17 mouse cellular contexts compared by ENCODE assay signal in the genomic region with DNA sequence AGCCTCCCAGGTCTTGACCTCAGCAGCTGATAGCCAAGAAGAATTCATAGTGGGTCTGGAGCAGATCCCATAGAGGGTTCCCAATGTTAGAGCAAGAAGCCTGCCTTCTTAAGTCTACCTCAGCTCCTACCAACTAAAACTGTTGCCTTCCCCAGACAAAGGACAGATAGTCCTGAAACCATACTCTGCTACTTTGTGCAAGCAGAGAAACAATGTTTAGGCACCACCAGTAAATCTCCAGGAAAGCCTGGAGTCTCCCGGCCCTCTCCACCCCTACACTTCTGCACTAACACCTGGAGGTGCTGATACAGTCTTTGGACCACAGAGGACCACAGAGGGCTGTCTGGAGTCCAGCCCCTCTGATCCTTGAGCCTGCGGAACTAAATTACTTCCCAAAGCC. TPM values are rescaled to one million over a fixed set of nuclear protein-coding genes. Genes with fewer than 3 reads are reported as not detected.
DNase-seq lines count a peak whose midpoint lies in the region; ATAC-seq and TF ChIP-seq lines count a peak whose summit lies in the region.
"Had no signal": no experiment of that assay in that cellular context is flagged by ENCODE, and none has a peak within 500 bp of the region (broad histone marks: within the 10 kb centered on the region; RNA-seq: fewer than 3 reads in every experiment).

No protein-coding gene starts in this region.

- H3K27me3 ChIP-seq in hindbrain, postnatal 0 days (ENCODE audit: insufficient read depth, low read length) = no peaks in the 10 kb centered on the region
- no peaks in the 10 kb centered on the region for H3K27me3 ChIP-seq in hindbrain, embryonic 12.5 days
- H3K27me3 ChIP-seq: heart, embryonic 15.5 days; kidney, embryonic 15.5 days; limb, embryonic 13.5 days; midbrain, embryonic 12.5 days had no signal

- no peaks in the 10 kb centered on the region for H3K9me3 ChIP-seq in hindbrain, postnatal 0 days (ENCODE audit: low read length)
- no peaks in the 10 kb centered on the region for H3K9me3 ChIP-seq in hindbrain, embryonic 12.5 days (replicated peaks)
- H3K9me3 ChIP-seq: heart, embryonic 15.5 days; kidney, embryonic 15.5 days had no signal

- H3K4me3 ChIP-seq in gastrocnemius, adult 2 months = no peak overlapping the region
- H3K4me3 ChIP-seq in hindbrain, postnatal 0 days (ENCODE audit: low read length) = no peak overlapping the region
- H3K4me3 ChIP-seq in hindbrain, embryonic 12.5 days = no peak overlapping the region
- H3K4me3 ChIP-seq: heart, embryonic 15.5 days; kidney, embryonic 15.5 days; limb, embryonic 13.5 days; midbrain, embryonic 12.5 days had no signal

- intact Hi-C loops in gastrocnemius, adult 2 months (cut with DNase I) = no loop called here
- intact Hi-C loops in gastrocnemius, postnatal 14 days (cut with DNase I; ENCODE audit: low total_unique reads) = no loop called here

- ATAC-seq in hindbrain, postnatal 0 days = no peak
- no peak for ATAC-seq in hindbrain, embryonic 12.5 days (ENCODE audit: low FRiP score)
- ATAC-seq: intestine, postnatal 0 days had no signal

- H3K27ac ChIP-seq in gastrocnemius, adult 2 months = peak overlapping the region; percentile 66
- H3K27ac ChIP-seq in hindbrain, postnatal 0 days = peak overlapping the region; percentile 37; the same call in 1 of the 2 replicates
- no peak overlapping the region for H3K27ac ChIP-seq in hindbrain, embryonic 12.5 days
- H3K27ac ChIP-seq: heart, embryonic 15.5 days; kidney, embryonic 15.5 days; limb, embryonic 13.5 days; liver, embryonic 14.5 days; midbrain, embryonic 12.5 days had no signal

- no peak for DNase-seq in gastrocnemius, adult 2 months
- no peak for DNase-seq in gastrocnemius, postnatal 14 days
- DNase-seq in hindbrain, postnatal 0 days (ENCODE audit: low spot score) = no peak
- peak; percentile 4 for DNase-seq in urinary bladder, adult 2 months (ENCODE audit: low spot score)
- no peak for DNase-seq in urinary bladder, postnatal 36 days (ENCODE audit: low spot score in 2 of 2)
- DNase-seq in adrenal gland, adult 2 months = no peak
- DNase-seq: B cell, adult 2 months; kidney, postnatal 4 days; spleen, adult 18-20 months; thymus, adult 2 months had no signal

- no peaks in the 10 kb centered on the region for H3K36me3 ChIP-seq in hindbrain, postnatal 0 days (ENCODE audit: insufficient read depth, low read length)
- H3K36me3 ChIP-seq in hindbrain, embryonic 12.5 days = peaks cover 10% of the 10 kb centered on the region

- no peaks in the 10 kb centered on the region for H3K4me1 ChIP-seq in hindbrain, postnatal 0 days (ENCODE audit: insufficient read depth, low read length)
- H3K4me1 ChIP-seq in hindbrain, embryonic 12.5 days = peaks cover 3% of the 10 kb centered on the region; the same call in 1 of the 2 replicates
- H3K4me1 ChIP-seq: kidney, embryonic 15.5 days had no signal

- TF ChIP-seq CTCF in gastrocnemius, adult 2 months (IDR thresholded peaks at IDR 0.05) = no peak
- TF ChIP-seq CTCF in hindbrain, postnatal 0 days (IDR thresholded peaks at IDR 0.05; ENCODE audit: low read depth) = no peak

- no peak overlapping the region for H3K4me2 ChIP-seq in hindbrain, postnatal 0 days (ENCODE audit: low read depth, low read length)
- H3K4me2 ChIP-seq in hindbrain, embryonic 12.5 days (replicated peaks) = no peak overlapping the region
- H3K4me2 ChIP-seq: heart, embryonic 15.5 days; kidney, embryonic 15.5 days; limb, embryonic 13.5 days; midbrain, embryonic 12.5 days had no signal

- H3K9ac ChIP-seq in hindbrain, postnatal 0 days (replicated peaks; ENCODE audit: low read length) = no peak overlapping the region
- no peak overlapping the region for H3K9ac ChIP-seq in hindbrain, embryonic 12.5 days
- H3K9ac ChIP-seq: heart, embryonic 15.5 days; kidney, embryonic 15.5 days; limb, embryonic 13.5 days; liver, embryonic 14.5 days; midbrain, embryonic 12.5 days had no signal

- WGBS in hindbrain, postnatal 0 days = 78% methylated on average over 2 of the region's 2 CpGs
- 96% methylated on average over 2 of the region's 2 CpGs for WGBS in hindbrain, embryonic 12.5 days

RNA-seq across cellular contexts. Expression of a gene that starts 12.5 kb away (rescaled TPM):
- total RNA-seq in gastrocnemius, adult 2 months (2021) = 1 to 10 TPM; 3.4 to 5.1 TPM
- 1 to 10 TPM; 1.9 to 2.3 TPM for total RNA-seq in gastrocnemius, postnatal 14 days (2021)
- 5.2 and 8.4 TPM in 2 replicates for total RNA-seq in hindbrain, postnatal 0 days (2014; rRNA removed)
- polyA plus RNA-seq in hindbrain, postnatal 0 days (2015; fragmentation: Nextera tagmentation; extraction: Ambion mirVana) = 3.2 and 3.4 TPM in 2 replicates
- polyA plus RNA-seq in hindbrain, embryonic 12.5 days (2016; fragmentation: Nextera tagmentation; extraction: Ambion mirVana) = 6.3 and 7.7 TPM in 2 replicates
- 9.2 TPM in 2 replicates for polyA plus RNA-seq in urinary bladder, adult 2 months (2012; rRNA removed)
- total RNA-seq in adrenal gland, adult 2 months (2021) = 10 to 100 TPM in 1 of 2 experiments, 1 to 10 TPM in 1; 7.3 to 11.4 TPM
- 5.3 and 5.6 TPM in 2 replicates for polyA plus RNA-seq in adrenal gland, adult 2 months (2012; rRNA removed)

RNA-seq across cellular contexts. Expression of a gene that starts 12.8 kb away (rescaled TPM):
- under 1 TPM; 0.45 to 0.64 TPM for total RNA-seq in gastrocnemius, adult 2 months (2021)
- under 1 TPM; 0.75 to 0.76 TPM for total RNA-seq in gastrocnemius, postnatal 14 days (2021)
- 14.2 and 14.4 TPM in 2 replicates for total RNA-seq in hindbrain, postnatal 0 days (2014; rRNA removed)
- polyA plus RNA-seq in hindbrain, postnatal 0 days (2015; fragmentation: Nextera tagmentation; extraction: Ambion mirVana) = 2.4 and 3.6 TPM in 2 replicates
- 4.0 and 5.1 TPM in 2 replicates for polyA plus RNA-seq in hindbrain, embryonic 12.5 days (2016; fragmentation: Nextera tagmentation; extraction: Ambion mirVana)
- polyA plus RNA-seq in urinary bladder, adult 2 months (2012; rRNA removed) = 7.5 and 9.3 TPM in 2 replicates
- 1 to 10 TPM; 7.0 to 8.5 TPM for total RNA-seq in adrenal gland, adult 2 months (2021)
- 8.4 and 11.1 TPM in 2 replicates for polyA plus RNA-seq in adrenal gland, adult 2 months (2012; rRNA removed)

RNA-seq across cellular contexts. Expression of a gene that starts 26.8 kb away (rescaled TPM):
- total RNA-seq in gastrocnemius, adult 2 months (2021) = 1 to 10 TPM; 3.1 to 4.7 TPM
- 1 to 10 TPM; 2.9 to 5.5 TPM for total RNA-seq in gastrocnemius, postnatal 14 days (2021)
- 5.2 and 6.0 TPM in 2 replicates for total RNA-seq in hindbrain, postnatal 0 days (2014; rRNA removed)
- polyA plus RNA-seq in hindbrain, postnatal 0 days (2015; fragmentation: Nextera tagmentation; extraction: Ambion mirVana) = 11.4 and 11.8 TPM in 2 replicates
- polyA plus RNA-seq in hindbrain, embryonic 12.5 days (2016; fragmentation: Nextera tagmentation; extraction: Ambion mirVana) = 27.6 and 28.1 TPM in 2 replicates
- polyA plus RNA-seq in urinary bladder, adult 2 months (2012; rRNA removed) = 11.0 and 14.4 TPM in 2 replicates
- total RNA-seq in adrenal gland, adult 2 months (2021) = 10 to 100 TPM; 15.2 to 16.6 TPM
- polyA plus RNA-seq in adrenal gland, adult 2 months (2012; rRNA removed) = 6.0 and 7.3 TPM in 2 replicates

RNA-seq across cellular contexts. Expression of a gene that starts 55.1 kb away (rescaled TPM):
- total RNA-seq in gastrocnemius, adult 2 months (2021) = 100 to 1,000 TPM; 254 to 341 TPM
- 100 to 1,000 TPM; 304 to 343 TPM for total RNA-seq in gastrocnemius, postnatal 14 days (2021)
- 340 and 423 TPM in 2 replicates for total RNA-seq in hindbrain, postnatal 0 days (2014; rRNA removed)
- 697 and 742 TPM in 2 replicates for polyA plus RNA-seq in hindbrain, postnatal 0 days (2015; fragmentation: Nextera tagmentation; extraction: Ambion mirVana)
- 350 and 364 TPM in 2 replicates for polyA plus RNA-seq in hindbrain, embryonic 12.5 days (2016; fragmentation: Nextera tagmentation; extraction: Ambion mirVana)
- 148 and 154 TPM in 2 replicates for polyA plus RNA-seq in urinary bladder, adult 2 months (2012; rRNA removed)
- 100 to 1,000 TPM; 263 to 364 TPM for total RNA-seq in adrenal gland, adult 2 months (2021)
- polyA plus RNA-seq in adrenal gland, adult 2 months (2012; rRNA removed) = 264 and 287 TPM in 2 replicates
